Mouse (Mus musculus) T-cell, adult 2 months (primary cell): ENCODE results near the gene Gemin6.
"Not testable (repeated sequence)": the region's sequence is repeated elsewhere in the genome, so short reads cannot be mapped to it uniquely, and the experiment has no call there.

Source experiments
- DNase-seq: peaks from one replicate; pipeline ENCODE4 v3.0.0; 2022; ENCODE audit warnings: low spot score

Gene Gemin6

DNA sequence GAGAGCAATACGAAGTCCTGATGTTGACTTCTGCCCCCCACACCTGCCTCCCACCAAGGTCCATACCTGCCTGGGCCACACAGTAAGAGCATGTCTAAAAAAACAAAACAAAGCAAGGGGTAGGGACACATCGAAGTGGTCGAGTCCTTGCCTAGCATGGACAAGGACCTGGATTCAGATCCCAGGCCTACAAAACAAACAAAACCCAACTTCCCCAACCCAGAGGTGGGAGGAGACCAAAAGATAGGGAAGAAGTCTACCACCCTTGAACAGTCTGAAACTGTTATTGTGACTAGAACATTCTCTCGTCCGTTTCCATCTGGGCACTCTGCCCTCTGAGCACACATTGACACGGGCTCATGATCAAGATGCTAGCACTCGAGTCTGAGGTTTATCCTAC, 10.1 kb downstream of the Gemin6 start:
- DNase-seq: no peak

DNA sequence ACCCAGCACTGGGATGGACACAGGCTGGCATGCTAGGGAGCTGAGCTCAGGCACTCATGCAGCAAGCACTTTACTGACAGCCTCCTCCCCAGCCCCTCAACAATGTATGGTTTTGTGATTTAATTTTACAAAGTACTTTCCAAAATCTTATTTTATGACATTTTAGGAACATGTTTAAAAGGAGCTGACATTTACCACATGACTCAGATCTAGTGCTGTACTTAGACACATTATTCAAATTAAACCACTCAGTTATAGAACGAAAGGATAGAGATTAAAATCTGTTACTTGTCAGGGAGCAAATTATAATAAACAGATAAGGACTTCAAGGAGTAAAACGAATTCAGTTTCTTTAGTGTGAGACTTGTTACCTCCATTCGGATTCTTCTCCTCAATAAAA, 11.2 kb downstream of the Gemin6 start:
- no peak for DNase-seq

GRCm38 (mm10) chr17:80236805-80237204, 12.6 kb downstream of the Gemin6 start:
- DNase-seq: no peak

DNA sequence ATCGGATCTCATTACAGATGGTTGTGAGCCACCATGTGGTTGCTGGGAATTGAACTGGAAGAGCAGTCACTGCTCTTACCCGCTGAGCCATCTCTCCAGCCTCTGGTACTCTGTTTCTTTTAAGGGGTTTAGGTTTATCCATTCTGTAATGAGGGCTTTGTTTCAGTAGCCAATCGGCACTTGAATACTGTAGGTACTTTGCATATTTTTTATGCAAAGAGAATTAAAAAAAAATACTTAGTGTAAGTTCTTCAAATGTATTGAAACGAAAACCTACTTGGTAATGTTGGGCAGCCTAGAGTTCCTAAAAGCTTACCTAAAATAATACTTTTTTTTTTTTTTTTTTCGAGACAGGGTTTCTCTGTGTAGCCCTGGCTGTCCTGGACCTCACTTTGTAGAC, 13.2 kb downstream of the Gemin6 start:
- DNase-seq: no peak

DNA sequence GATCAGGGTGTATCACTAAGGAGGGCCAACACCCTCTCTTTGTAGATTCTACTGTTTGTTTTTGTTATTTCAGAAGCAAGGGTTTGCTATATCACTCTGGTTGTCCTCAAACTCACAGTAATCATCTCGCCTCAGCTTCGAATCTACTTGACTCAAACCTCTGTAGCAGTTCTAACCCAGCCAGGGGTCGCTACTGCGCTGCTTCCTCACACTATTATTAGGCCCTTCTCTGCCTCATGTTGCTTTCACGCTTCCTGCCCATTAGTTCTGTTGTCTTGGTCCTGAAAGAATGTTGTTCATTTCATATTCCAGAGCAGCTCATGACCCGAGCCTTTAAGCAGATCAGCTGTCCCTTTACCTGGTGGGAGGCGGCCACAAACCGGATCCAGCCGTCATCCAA, 17.4 kb downstream of the Gemin6 start:
- DNase-seq: no peak

DNA sequence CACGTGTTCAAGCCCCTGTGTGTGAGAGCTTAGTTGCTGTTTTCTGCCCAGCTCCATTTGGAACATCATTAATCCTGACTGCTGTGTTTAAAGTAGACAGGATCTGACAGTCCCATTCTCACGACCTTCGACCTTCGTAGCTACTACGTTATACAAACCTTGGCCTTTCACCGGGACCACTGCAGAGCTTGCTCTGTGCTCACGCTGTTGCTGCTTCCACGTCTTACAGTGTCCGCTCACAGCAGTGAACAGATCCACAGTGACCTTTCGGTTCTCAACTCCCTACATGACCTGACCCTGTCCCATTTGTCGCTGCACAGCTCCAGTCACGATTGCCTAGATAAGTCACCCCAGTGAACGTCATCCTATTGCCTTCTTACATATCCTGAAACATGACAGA, 18.9 kb downstream of the Gemin6 start:
- DNase-seq: no peak

- DNase-seq: no peak
These were observed 28.7 kb downstream of the Gemin6 start for GRCm38 (mm10) chr17:80252757-80253525.

- DNase-seq: no peak
These were observed 30.2 kb downstream of the Gemin6 start for GRCm38 (mm10) chr17:80254421-80254820.

DNA sequence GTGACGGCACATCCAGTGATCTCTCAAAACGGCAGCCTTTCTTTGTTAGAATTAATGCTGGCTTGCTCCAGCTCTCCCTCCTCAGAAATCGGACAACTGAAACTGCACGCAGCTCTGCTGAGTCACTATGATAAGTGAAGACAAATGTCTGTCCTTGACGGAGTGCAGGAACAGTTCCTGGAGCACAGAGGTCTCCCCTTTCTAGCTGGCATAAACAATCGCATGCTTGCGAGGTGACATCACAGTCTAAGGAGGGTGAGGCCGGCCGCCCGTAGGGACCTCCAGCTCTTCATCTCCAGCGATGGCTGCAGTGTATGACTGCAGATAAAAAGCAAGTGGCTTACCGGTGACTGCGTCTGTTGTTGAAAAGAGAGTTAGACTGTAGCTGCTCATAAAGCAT, 31.0 kb downstream of the Gemin6 start:
- no peak for DNase-seq

- no peak for DNase-seq
These were observed 42.8 kb downstream of the Gemin6 start for GRCm38 (mm10) chr17:80267065-80267464.

DNA sequence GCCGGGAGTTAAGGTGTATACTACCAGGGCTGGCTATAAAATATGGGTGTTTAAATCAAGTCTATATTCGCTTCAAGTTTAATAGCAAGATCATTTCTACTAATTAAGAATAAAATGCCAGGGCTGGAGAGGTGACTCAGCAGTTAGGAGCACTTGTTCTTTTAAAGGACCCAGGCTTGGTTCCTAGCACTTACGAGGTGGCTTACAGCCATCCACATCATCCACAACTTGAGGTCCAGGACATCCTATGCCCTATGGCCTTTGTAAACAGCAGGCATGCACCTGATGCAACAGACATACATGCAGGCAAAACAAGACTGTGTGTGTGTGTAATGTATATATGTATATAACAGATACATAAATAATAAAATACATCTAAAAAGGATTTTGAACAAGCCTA, 43.9 kb downstream of the Gemin6 start:
- DNase-seq: no peak

- DNase-seq: not testable (repeated sequence)
These were observed 46.4 kb downstream of the Gemin6 start for GRCm38 (mm10) chr17:80270622-80271021.
